25 mouse cellular contexts compared by ENCODE assay signal in the genomic region with DNA sequence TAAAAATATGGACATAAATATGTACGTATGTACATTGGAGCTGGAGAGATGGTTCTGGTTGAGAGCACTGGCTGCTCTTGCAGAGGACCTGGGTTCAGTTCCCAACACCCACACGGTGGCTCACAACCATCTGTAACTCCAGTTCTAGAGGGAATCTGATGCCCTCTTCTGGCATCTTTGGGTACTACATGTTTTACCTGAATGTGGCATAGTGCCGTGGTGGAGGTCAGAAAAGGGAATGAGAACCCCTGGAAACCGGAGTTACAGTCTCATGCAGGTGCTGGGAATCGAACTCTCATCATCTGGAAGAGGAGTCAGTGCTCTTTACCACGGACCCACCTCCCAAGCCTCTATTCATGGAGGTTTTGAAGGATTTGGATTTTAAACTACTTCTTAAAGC. TPM values are rescaled to one million over a fixed set of nuclear protein-coding genes. Genes with fewer than 3 reads are reported as not detected.
DNase-seq lines count a peak whose midpoint lies in the region; ATAC-seq and TF ChIP-seq lines count a peak whose summit lies in the region.
"Had no signal": no experiment of that assay in that cellular context is flagged by ENCODE, and none has a peak within 500 bp of the region (broad histone marks: within the 10 kb centered on the region; RNA-seq: fewer than 3 reads in every experiment).

No protein-coding gene starts in this region.

- no peaks in the 10 kb centered on the region for H3K27me3 ChIP-seq in forebrain, postnatal 0 days (ENCODE audit: insufficient read depth, low read length)
- no peaks in the 10 kb centered on the region for H3K27me3 ChIP-seq in forebrain, embryonic 12.5 days
- H3K27me3 ChIP-seq in stomach, postnatal 0 days (ENCODE audit: control insufficient read depth, insufficient read depth, low read length): no peaks in the 10 kb centered on the region
- H3K27me3 ChIP-seq: forebrain, embryonic 15.5 days; liver, embryonic 15.5 days had no signal

- WGBS in forebrain, postnatal 0 days: 90% methylated on average over 6 of the region's 6 CpGs
- WGBS in forebrain, embryonic 12.5 days: 87% methylated on average over 6 of the region's 6 CpGs
- 90% methylated on average over 6 of the region's 6 CpGs for WGBS in stomach, postnatal 0 days

- TF ChIP-seq EP300 in stomach, postnatal 0 days (optimal IDR thresholded peaks at IDR 0.05): no peak

- no peak overlapping the region for H3K4me3 ChIP-seq in forebrain, postnatal 0 days (ENCODE audit: low read depth, low read length)
- no peak overlapping the region for H3K4me3 ChIP-seq in forebrain, embryonic 12.5 days (replicated peaks)
- H3K4me3 ChIP-seq in layer of hippocampus, adult 2 months: no peak overlapping the region
- no peak overlapping the region for H3K4me3 ChIP-seq in stomach, postnatal 0 days (ENCODE audit: low read depth, low read length)
- H3K4me3 ChIP-seq: forebrain, embryonic 15.5 days; hindbrain, embryonic 15.5 days; liver, embryonic 15.5 days; midbrain, embryonic 10.5 days; neural tube, embryonic 13.5 days had no signal

- H3K27ac ChIP-seq in forebrain, postnatal 0 days (ENCODE audit: low read depth, low read length): no peak overlapping the region
- H3K27ac ChIP-seq in forebrain, embryonic 12.5 days: no peak overlapping the region
- H3K27ac ChIP-seq in layer of hippocampus, adult 2 months: no peak overlapping the region
- H3K27ac ChIP-seq in stomach, postnatal 0 days (replicated peaks): no peak overlapping the region
- H3K27ac ChIP-seq: forebrain, embryonic 15.5 days; hindbrain, embryonic 15.5 days; liver, embryonic 15.5 days; midbrain, embryonic 10.5 days; neural tube, embryonic 13.5 days had no signal

- TF ChIP-seq CTCF in forebrain, postnatal 0 days (IDR thresholded peaks at IDR 0.05; ENCODE audit: low read depth): peak; percentile 22; the same call in 1 of the 2 replicates
- TF ChIP-seq CTCF in layer of hippocampus, adult 2 months (conservative IDR thresholded peaks at IDR 0.05): peak; percentile 55
- peak; percentile 39; the same call in 1 of the 2 replicates for TF ChIP-seq CTCF in stomach, postnatal 0 days (IDR thresholded peaks at IDR 0.05; ENCODE audit: low read depth)

- H3K9me3 ChIP-seq in forebrain, postnatal 0 days (ENCODE audit: low read length): no peaks in the 10 kb centered on the region
- H3K9me3 ChIP-seq in forebrain, embryonic 12.5 days: no peaks in the 10 kb centered on the region
- H3K9me3 ChIP-seq in stomach, postnatal 0 days (ENCODE audit: control insufficient read depth, low read length): no peaks in the 10 kb centered on the region
- H3K9me3 ChIP-seq: forebrain, embryonic 15.5 days; hindbrain, embryonic 15.5 days had no signal

- H3K4me1 ChIP-seq in forebrain, postnatal 0 days (ENCODE audit: insufficient read depth): no peaks in the 10 kb centered on the region
- H3K4me1 ChIP-seq in forebrain, embryonic 12.5 days: 0 out of 2 replicates have a peak, but pooled peaks cover 2% of the 10 kb centered on the region
- H3K4me1 ChIP-seq in stomach, postnatal 0 days (replicated peaks; ENCODE audit: control insufficient read depth, insufficient read depth): no peaks in the 10 kb centered on the region; the same call in 1 of the 2 replicates
- H3K4me1 ChIP-seq: liver, embryonic 15.5 days; midbrain, embryonic 10.5 days had no signal

- DNase-seq in forebrain, postnatal 0 days: no peak
- no peak for DNase-seq in layer of hippocampus, adult 2 months (ENCODE audit: low spot score in 2 of 2)
- no peak for DNase-seq in layer of hippocampus, postnatal 14 days (ENCODE audit: low spot score in 2 of 2)
- DNase-seq in retina, embryonic 14.5 days (ENCODE audit: low spot score): peak; percentile 10
- DNase-seq in retina, postnatal 1 day: no peak
- DNase-seq in stomach, postnatal 0 days (ENCODE audit: low spot score): no peak
- no peak for DNase-seq in cerebellum, postnatal 36 days
- DNase-seq: adrenal gland, postnatal 10 days; cerebellum, adult 11-12 months; gastrocnemius, postnatal 10 days; heart, postnatal 36 days; layer of hippocampus, postnatal 36 days; left cerebral cortex, postnatal 4 days; lung, postnatal 4 days; right cerebral cortex, postnatal 4 days had no signal

- no peaks in the 10 kb centered on the region for H3K36me3 ChIP-seq in forebrain, postnatal 0 days (ENCODE audit: insufficient read depth)
- no peaks in the 10 kb centered on the region for H3K36me3 ChIP-seq in forebrain, embryonic 12.5 days (replicated peaks)
- no peaks in the 10 kb centered on the region for H3K36me3 ChIP-seq in stomach, postnatal 0 days (ENCODE audit: control insufficient read depth, insufficient read depth, low read length)
- H3K36me3 ChIP-seq: forebrain, embryonic 15.5 days; G1E; hindbrain, embryonic 15.5 days; liver, embryonic 15.5 days; midbrain, embryonic 10.5 days; neural tube, embryonic 13.5 days had no signal

- no peak for ATAC-seq in forebrain, postnatal 0 days
- no peak for ATAC-seq in forebrain, embryonic 12.5 days (ENCODE audit: low FRiP score)
- ATAC-seq in stomach, postnatal 0 days (ENCODE audit: low FRiP score, low TSS enrichment): no peak
- ATAC-seq: forebrain, embryonic 15.5 days had no signal

- no peak overlapping the region for H3K9ac ChIP-seq in forebrain, postnatal 0 days
- no peak overlapping the region for H3K9ac ChIP-seq in forebrain, embryonic 12.5 days
- H3K9ac ChIP-seq in stomach, postnatal 0 days (ENCODE audit: low read length): no peak overlapping the region
- H3K9ac ChIP-seq: forebrain, embryonic 15.5 days; hindbrain, embryonic 15.5 days; liver, embryonic 15.5 days; neural tube, embryonic 13.5 days had no signal

- no peak overlapping the region for H3K4me2 ChIP-seq in forebrain, postnatal 0 days (ENCODE audit: low read depth)
- no peak overlapping the region for H3K4me2 ChIP-seq in forebrain, embryonic 12.5 days
- H3K4me2 ChIP-seq in stomach, postnatal 0 days (replicated peaks; ENCODE audit: low read depth): no peak overlapping the region
- H3K4me2 ChIP-seq: forebrain, embryonic 15.5 days; heart, embryonic 11.5 days; hindbrain, embryonic 15.5 days; liver, embryonic 15.5 days; neural tube, embryonic 13.5 days had no signal

RNA-seq across cellular contexts. Expression of a gene that starts 5.0 kb away (rescaled TPM):
- total RNA-seq in forebrain, postnatal 0 days (2014; rRNA removed): 0.10 and 0.77 TPM in 2 replicates
- 0.19 and 0.21 TPM in 2 replicates for polyA plus RNA-seq in forebrain, postnatal 0 days (2015; fragmentation: Nextera tagmentation; extraction: Ambion mirVana)
- polyA plus RNA-seq in forebrain, embryonic 12.5 days (2016; fragmentation: Nextera tagmentation; extraction: Ambion mirVana): 0.22 and 0.47 TPM in 2 replicates
- under 1 TPM in 1 of 2 experiments, not detected in 1; 0.29 TPM for total RNA-seq in layer of hippocampus, adult 2 months (2021)
- total RNA-seq in layer of hippocampus, postnatal 14 days (2021): under 1 TPM; 0.35 to 0.72 TPM
- 0.06 and 0.15 TPM in 2 replicates for polyA plus RNA-seq in stomach, postnatal 0 days (2015; fragmentation: Nextera tagmentation; extraction: Ambion mirVana)
- total RNA-seq: adrenal gland, postnatal 10 days; gastrocnemius, postnatal 10 days; heart, postnatal 36 days had no signal
- polyA plus RNA-seq: G1E; large intestine, adult 2 months; liver, embryonic 15.5 days; thymus, postnatal 0 days had no signal
